Mouse (Mus musculus): ENCODE data around the gene Ptprr.
A peak's percentile ranks its signal among the peaks of the same experiment; 100 is the strongest.

Gene Ptprr

DNA sequence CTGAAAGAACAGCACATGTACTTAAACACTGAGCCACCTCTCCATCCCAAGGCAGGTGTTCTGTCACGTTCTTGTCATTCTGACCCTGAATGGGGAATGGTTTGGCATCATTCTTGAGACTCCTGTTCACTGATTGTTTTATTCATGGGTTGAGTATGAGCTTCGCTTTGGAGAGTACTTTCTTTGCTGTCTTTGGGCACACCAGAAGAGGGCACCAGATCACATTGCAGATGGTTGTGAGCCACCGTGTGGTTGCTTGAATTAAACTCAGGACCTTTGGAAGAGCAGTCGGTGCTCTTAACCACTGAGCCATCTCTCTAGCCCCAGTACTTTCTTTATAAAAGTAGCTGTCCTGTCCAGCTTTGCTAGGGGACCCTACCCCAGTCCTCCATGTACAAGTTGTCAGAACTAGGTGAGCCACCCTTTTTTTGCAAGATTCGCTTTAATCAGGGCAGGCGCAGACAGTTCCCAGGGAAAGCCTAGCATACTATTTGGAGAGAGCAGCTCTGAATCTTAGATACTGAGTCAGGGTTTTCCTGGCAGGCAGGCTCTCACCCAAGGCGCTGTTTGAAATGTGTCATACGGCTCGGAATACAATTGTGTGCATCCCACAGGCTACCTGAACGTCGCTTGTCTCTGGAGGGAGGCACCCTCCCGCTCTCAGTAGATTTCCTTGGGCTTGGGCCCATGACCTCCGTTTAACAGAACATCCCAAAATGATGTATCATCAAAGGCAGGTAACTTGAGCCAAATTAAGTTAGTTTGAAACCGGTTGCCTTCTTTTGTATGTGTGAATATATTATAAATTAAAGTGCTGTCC is 178.8 kb downstream of the Ptprr start:
- no peak for DNase-seq (ENCODE audit: low spot score)

- no peak for DNase-seq (ENCODE audit: low spot score)
Measured at GRCm38 (mm10) chr10:116197416-116197939, 179.5 kb downstream of the Ptprr start.

- no peak for DNase-seq (ENCODE audit: low spot score)
Measured at GRCm38 (mm10) chr10:116199035-116199434, 181.0 kb downstream of the Ptprr start.

- no peak for DNase-seq (ENCODE audit: low spot score)
Measured at GRCm38 (mm10) chr10:116201542-116201941, 183.5 kb downstream of the Ptprr start.

- DNase-seq (ENCODE audit: low spot score): no peak
Measured at GRCm38 (mm10) chr10:116205580-116206358, 187.8 kb downstream of the Ptprr start.

DNA sequence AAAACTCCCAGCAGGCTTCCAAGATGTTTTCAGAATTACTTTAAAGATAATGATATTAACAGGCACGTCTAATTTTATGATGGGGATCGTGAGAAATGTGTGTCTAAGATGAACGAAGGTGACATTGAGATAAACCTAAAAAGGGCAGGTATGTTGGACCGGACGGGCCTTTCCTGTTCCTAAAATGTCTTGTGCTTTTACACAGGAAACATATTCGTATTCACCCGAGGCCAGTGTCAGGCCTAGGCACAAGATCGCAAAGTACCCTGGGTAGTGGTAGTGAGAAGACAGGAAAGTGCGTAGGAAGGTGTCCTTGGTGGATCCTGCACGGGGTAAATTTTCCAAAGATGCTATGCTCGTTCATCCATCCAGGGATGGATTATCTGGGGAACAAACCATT is 188.4 kb downstream of the Ptprr start:
- DNase-seq (ENCODE audit: low spot score): no peak

DNA sequence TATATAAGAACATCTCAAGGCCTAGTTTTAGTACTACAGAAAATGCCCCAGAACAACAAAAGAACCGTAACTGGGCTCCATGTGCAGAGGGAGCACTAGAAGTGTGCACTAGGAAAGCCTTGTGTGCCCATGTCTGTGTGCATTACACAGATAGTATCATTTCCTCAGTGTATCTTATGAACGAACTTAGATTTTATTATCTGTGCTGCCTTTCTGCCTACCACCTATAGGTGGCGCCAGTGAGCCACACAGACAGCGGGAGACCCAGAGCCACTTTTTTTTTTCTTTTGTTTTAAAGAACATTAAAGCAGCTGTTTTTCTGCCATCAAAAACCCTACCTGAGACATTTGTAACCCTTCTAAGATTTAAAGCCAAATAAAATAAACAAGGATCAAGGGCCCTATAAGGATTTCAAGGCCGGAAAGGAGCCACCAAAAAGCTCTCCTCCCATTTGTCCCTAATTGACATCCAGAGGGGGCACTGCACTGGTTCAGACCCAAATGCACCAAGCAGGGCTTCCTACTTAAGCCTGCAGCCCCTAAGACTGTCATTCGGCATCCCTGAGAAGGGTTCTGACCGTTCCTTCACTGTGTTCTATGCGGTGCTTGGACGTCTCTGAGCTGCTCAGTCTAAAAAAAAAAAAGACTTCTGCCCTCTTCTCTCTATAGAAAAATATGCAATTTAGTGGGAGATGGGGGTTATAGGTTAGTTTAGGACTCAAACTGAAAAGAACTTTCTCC is 190.1 kb downstream of the Ptprr start:
- no peak for DNase-seq (ENCODE audit: low spot score)

- no peak for DNase-seq (ENCODE audit: low spot score)
Measured at GRCm38 (mm10) chr10:116208727-116209115, 190.7 kb downstream of the Ptprr start.

- no peak for DNase-seq (ENCODE audit: low spot score)
Measured at GRCm38 (mm10) chr10:116212127-116212526, 194.1 kb downstream of the Ptprr start.

GRCm38 (mm10) chr10:116220336-116221118 is 202.5 kb downstream of the Ptprr start:
- no peak for DNase-seq (ENCODE audit: low spot score)

DNA sequence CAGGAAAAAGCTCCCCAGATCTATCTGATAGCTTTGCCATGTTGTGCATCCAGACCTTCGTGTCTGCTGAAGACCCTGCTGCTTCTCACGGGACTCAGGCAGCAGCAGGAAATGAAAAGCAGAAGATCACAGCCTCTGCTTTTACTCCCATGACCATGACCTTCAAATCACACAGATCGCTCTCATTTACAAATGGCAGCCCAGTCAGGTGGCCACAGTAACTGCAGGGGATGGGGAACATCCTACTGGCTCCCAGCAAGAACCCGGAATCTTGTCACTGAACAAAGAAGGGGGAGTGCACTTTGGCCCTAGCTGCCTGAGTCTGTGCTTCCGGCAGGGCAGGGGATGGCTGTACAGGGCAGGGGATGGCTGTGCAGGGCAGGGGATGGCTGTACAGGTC is 217.3 kb downstream of the Ptprr start:
- DNase-seq (ENCODE audit: low spot score): no peak

DNA sequence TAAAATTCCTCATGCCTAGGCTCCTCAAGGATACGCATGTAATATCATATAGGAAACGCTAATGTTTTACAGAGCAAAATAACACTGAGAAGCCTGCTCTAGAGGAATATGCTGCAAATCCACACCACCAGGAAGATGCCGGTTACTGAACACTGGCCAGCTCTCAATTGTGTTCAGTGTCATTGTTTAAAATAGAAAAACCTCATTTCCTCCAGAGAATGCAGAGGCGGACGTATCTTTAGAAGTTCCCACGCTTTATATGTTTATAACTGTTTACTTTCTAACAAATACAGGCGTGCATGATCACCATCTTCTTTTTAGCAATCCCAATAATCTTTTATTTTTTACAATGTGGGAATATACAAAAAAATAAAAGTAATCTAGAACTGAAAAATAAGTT is 224.2 kb downstream of the Ptprr start:
- DNase-seq (ENCODE audit: low spot score): no peak

DNA sequence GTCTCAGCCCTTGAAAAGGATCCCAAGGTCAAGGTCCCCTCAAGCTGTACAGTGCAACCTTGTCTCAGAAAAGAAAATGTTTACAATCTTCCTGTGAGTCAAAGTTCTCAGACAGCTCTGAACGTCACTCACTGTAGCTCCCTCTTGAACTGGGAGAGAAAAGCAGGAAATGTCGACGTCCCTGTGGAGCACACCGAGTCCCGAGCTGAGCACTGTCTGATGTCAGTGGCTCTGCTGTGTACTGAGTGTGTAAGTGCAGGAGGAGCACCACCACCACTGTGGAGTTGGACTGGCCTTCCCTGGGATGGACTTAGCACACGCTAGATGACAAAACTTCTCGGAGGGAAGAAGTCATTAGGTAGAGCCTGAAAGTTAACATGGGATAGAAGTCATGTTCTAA is 225.4 kb downstream of the Ptprr start:
- DNase-seq (ENCODE audit: low spot score): no peak

- no peak for DNase-seq (ENCODE audit: low spot score)
Measured at GRCm38 (mm10) chr10:116245632-116246031, 227.6 kb downstream of the Ptprr start.

DNA sequence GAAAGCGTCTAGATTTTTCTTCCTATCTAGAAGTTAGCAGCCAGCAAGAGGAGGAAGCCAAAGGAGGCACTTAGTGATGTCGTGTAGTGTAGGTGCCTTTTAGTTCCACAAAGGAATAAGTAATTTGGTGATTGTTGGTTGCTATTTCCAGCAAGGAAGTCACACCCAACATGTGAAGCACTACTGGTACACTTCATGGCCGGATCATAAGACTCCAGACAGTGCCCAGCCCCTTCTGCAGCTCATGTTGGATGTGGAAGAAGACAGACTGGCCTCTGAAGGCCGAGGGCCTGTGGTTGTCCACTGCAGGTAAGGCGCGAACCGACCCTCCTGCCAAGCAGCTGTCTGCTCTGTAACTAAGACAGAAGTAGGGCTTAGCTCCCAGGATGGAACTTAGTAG is 234.7 kb downstream of the Ptprr start:
- no peak for DNase-seq (ENCODE audit: low spot score)

GRCm38 (mm10) chr10:116253972-116254371 is 236.0 kb downstream of the Ptprr start:
- no peak for DNase-seq (ENCODE audit: low spot score)

- DNase-seq (ENCODE audit: low spot score): no peak
Measured at GRCm38 (mm10) chr10:116259298-116259697, 241.3 kb downstream of the Ptprr start.

DNA sequence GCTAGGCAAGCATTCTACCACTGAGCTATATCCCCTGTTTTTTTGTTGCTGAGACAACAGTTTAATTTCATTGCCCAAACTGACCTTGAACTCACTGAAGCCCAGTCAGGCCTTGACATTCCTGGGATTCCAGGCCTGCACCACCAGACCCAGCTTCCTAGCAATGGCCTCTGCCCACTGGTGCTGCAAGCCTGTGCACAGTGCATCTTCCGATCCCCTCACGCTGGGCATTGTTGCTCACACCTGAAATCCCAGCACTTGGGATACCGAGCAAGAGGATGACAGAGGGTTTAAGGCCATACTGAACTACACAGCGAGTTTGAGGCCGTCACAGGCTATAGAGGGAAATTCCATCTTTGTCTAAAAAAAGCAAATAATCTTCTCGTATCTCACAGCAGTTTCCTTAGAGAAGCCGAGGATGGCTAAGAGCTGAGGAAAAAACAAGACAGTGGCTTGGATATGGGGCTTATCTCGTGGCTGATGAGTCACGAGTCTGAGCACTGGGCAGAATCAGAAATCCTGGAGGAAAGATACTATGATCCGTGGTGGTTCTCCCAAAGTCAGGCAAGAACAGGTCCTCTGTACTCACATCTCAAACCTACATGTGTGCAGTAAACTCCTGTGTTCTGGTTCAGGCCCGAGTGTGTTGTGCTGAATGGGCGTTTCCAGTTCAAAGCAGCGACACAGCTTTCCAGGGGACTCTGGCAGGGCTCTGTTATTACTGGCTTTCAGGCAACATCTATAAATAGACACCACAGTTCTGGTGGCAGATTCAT is 242.8 kb downstream of the Ptprr start:
- DNase-seq (ENCODE audit: low spot score): peak; percentile 37

- DNase-seq (ENCODE audit: low spot score): no peak
Measured at GRCm38 (mm10) chr10:116261559-116261958, 243.5 kb downstream of the Ptprr start.

DNA sequence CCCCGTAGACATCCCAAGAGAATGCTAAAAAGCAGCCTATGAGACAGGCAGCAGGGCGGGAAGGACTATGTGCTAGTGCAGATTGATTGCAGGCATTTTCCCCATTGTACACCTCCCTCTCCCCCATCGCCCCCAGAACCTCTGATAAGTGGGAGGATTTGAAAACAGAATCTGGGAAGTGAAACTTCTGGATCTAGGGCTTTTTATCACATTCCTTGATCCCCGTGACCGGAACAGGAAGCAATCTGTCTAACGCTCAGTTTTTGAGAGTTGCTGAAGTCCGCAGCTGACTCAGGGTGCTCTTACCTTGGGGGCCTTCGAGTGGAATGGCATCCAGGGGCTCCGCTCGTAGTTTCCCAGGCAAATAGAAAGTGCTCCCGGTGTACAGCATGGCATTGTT is 246.5 kb downstream of the Ptprr start:
- DNase-seq (ENCODE audit: low spot score): no peak

Data from left cerebral cortex, adult 11 months (tissue).